Mouse (Mus musculus) kidney, adult 10 weeks (tissue): ENCODE data around the gene Tas2r135. TPM values are rescaled to one million over a fixed set of nuclear protein-coding genes. Genes with fewer than 3 reads are reported as not detected.

Experiments
- polyA plus RNA-seq: library from polyadenylated mRNA; stranded (reverse); fragments of 350-450 nt; fragmentation: Illumina TruSeq; extraction: RNeasy Lipid Tissue Mini Kit (QIAGEN cat#74804); gene quantifications from one replicate; pipeline ENCODE4 v1.2.3, GENCODE M21; 2014; ENCODE audit warnings: low read depth, low replicate concordance

The Tas2r135 gene
- not detected for polyA plus RNA-seq

GRCm38 (mm10) chr6:42405134-42405533, at the start of gene Tas2r135:
Gene Tas2r135, plus strand, starts transcription at chr6:42405434.

GRCm38 (mm10) chr6:42372816-42373547, 32.3 kb upstream of the Tas2r135 start, which contains the start of gene Epha1:
Gene Epha1, minus strand, starts transcription at chr6:42373268.

GRCm38 (mm10) chr6:42399938-42400337, 5.3 kb upstream of the Tas2r135 start, which contains the start of gene Tas2r143:
Gene Tas2r143, plus strand, starts transcription at chr6:42400238.

GRCm38 (mm10) chr6:42434446-42434845, 29.2 kb downstream of the Tas2r135 start, which contains the start of gene Tas2r126:
Gene Tas2r126, plus strand, starts transcription at chr6:42434535.

Other genes with a start within 250 kb of the Tas2r135 start
- gene Tas2r144, start 190.1 kb upstream of the Tas2r135 start, polyA plus RNA-seq, result not detected
- 85.7 TPM for gene Gstk1, start 159.5 kb upstream of the Tas2r135 start, polyA plus RNA-seq
- 22.2 TPM for gene Tmem139, start 143.5 kb upstream of the Tas2r135 start, polyA plus RNA-seq
- 19.3 TPM for gene Casp2, start 140.4 kb upstream of the Tas2r135 start, polyA plus RNA-seq
- gene Clcn1, start 118.7 kb upstream of the Tas2r135 start, polyA plus RNA-seq, result not detected
- not detected for gene Fam131b, start 80.8 kb upstream of the Tas2r135 start, polyA plus RNA-seq
- gene Zyx, start 55.8 kb upstream of the Tas2r135 start, polyA plus RNA-seq, result 1.3 TPM
- gene Epha1, start 32.2 kb upstream of the Tas2r135 start, polyA plus RNA-seq, result 1.6 TPM
- gene Tas2r143, start 5.2 kb upstream of the Tas2r135 start, polyA plus RNA-seq, result not detected
- not detected for gene Tas2r126, start 29.1 kb downstream of the Tas2r135 start, polyA plus RNA-seq
- not detected for gene Olfr458, start 59.8 kb downstream of the Tas2r135 start, polyA plus RNA-seq
- gene Olfr457, start 70.9 kb downstream of the Tas2r135 start, polyA plus RNA-seq, result not detected
- not detected for gene Olfr456, start 81.8 kb downstream of the Tas2r135 start, polyA plus RNA-seq
- gene Olfr455, start 142.2 kb downstream of the Tas2r135 start, polyA plus RNA-seq, result not detected
- not detected for gene Tcaf3, start 192.3 kb downstream of the Tas2r135 start, polyA plus RNA-seq
- gene Tcaf2, start 239.8 kb downstream of the Tas2r135 start, polyA plus RNA-seq, result 2.4 TPM